Mouse (Mus musculus): ENCODE data around the gene Hist2h3c2. TPM values are rescaled to one million over a fixed set of nuclear protein-coding genes. Genes with fewer than 3 reads are reported as not detected.
A peak's percentile ranks its signal among the peaks of the same experiment; 100 is the strongest.
"Not testable (repeated sequence)": the region's sequence is repeated elsewhere in the genome, so short reads cannot be mapped to it uniquely, and the experiment has no call there.

Gene Hist2h3c2
- 10 to 100 TPM; 79.1 to 93.5 TPM for total RNA-seq (2021)
- long read RNA-seq, experiment 1: 0 reads
- long read RNA-seq, experiment 2: 0 reads

DNA sequence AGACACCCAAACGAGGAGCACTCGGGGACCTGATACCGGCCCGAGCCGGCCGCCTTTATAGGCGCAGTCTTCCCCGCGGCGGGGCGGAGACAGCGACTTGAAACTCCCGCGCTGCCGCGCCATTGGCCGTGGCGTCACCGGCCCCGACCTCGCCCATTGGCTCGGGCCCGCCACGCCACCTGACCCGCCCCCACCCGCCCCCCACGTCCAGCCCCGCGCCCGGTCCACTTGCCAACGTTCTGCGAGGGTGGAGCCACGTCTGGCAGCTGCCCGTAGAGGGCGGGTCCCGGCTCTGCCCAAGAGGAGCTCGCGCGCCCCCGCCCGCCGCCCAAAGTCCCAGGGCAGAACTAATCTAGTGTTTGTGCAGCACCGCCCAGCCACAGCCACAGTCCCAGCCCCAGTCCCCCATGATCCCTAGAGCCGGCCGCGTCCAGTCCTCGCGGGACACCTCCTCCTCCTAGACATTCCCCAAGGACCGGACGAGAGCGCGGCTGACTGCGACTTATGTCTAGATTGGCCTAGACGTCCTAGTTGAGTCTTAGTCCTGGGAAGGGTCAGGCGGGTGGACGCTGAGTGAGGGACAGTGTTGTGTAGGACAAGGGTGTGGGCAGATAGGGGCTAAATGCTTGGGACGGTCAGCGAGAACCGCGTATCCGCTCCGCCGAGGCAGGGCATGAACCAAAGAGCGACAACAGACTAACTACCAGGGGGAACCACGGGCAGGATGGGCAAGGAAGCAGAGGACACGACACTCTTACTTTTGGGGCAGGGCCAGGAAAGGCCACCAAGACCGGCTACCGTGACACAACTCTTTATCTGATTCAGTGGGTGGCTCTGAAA, at the start of gene Hist2h3c2:
TSS of gene Hist2h3c2 (minus strand) at position 174 of the 840 bp plus-strand sequence.
- peak; percentile 27 for DNase-seq

DNA sequence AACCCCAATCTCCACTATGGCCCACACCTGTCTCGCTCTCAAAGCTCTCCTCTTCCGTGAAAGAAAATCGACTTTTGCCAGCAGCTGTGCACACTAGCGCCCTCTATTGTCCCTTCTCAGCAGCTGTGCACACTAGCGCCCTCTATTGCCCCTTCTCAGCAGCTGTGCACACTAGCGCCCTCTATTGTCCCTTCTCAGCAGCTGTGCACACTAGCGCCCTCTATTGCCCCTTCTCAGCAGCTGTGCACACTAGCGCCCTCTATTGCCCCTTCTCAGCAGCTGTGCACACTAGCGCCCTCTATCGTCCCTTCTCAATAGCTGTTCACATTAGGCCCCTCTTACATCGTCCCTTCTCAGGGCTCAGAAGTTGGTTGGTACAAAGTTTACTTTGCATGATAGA, 48.4 kb upstream of the Hist2h3c2 start:
- not testable (repeated sequence) for DNase-seq

DNA sequence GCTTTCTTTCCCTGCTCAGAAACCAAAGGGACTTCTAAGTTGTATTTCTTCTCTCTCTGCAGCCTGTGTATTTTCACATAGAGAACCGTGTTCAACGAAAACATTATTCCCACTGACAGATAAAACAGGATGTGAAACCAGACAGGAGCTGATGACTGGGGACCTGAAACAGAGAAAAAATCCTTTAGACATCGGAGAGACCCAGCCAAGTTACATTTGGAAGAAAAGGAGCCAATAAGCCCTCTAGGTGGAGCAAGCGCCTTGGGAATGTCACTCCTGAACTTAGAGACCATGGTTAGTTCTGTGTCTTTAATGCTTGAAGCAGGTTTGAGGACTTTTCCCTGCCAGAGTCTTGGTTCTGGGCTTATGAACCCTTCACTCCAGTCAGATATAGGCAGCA, 45.5 kb upstream of the Hist2h3c2 start:
- no peak for DNase-seq

DNA sequence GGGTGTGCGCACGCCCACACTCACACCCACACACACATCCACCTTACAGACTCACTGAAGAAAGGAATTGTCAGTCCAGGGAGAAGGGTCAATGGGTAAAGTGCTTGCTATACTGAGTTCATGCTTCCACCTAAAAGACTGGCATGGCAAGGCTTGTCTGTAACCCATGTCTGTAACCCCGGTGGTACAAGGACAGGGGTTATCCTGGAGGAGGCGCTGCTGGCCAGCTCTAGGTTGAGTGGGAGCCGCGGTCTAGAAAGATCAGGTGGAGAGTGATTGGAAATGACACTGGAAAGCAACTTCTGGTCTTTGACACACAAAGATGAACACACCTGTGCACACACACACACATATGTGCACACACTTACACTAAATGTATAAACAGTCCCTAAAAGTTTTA, 41.7 kb upstream of the Hist2h3c2 start:
- DNase-seq: no peak

DNA sequence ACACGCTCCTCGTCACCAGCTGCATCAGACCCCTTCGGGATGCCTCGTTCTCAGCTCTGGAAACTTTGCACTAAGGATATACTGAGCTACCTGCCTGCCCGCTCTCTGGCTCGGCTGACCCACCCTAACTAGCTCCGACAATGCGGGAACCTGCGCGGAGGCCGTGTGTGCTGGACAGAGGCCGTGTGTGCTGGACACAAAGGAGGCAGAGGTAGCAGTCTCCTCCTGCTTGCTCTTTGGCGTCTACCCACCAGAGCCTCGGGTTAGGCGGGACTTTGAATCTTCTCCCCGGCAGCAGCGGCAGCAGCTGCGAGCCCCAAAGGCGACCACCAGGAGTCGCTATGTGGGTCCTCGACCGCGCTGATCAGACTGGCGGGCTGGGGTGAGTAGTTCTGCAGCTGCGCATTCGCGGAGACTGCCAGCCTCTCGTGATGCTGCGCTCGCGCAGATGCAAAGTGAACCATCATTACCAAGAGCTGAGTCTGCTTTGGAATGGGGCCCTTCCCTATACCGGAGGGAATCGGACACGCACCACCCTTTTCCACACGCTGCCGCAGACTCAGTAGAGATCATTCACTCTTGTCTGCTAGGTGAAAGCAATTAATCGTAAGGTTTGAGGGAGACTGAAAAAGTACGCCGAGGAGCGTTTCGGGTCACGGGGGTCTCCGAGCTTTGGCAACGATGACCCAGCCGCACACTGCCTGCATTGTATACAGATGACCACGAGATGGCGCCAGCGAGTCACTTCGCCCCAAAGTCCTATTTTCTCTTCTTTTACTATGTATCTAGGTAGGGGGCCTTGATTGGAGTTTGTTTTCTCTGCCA, 39.1 kb upstream of the Hist2h3c2 start:
- DNase-seq: peak; percentile 93

DNA sequence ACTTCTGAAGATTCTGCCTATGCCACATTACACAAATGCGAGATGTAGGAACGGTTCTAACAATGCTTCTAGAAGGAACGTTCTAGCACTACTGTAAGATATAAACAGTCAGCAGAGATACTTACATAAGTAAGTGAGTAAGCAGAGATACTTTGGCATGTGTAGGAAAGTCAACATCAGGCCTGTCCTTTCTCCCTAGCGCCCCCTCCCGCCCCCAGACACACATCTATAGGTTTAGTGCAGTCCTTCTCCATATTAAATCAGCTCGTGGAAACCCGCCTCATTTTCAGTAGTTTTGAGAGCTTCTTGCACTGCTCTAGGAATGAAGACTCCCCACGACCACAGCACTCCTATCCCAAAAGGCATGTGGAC, 38.5 kb upstream of the Hist2h3c2 start:
- no peak for DNase-seq

DNA sequence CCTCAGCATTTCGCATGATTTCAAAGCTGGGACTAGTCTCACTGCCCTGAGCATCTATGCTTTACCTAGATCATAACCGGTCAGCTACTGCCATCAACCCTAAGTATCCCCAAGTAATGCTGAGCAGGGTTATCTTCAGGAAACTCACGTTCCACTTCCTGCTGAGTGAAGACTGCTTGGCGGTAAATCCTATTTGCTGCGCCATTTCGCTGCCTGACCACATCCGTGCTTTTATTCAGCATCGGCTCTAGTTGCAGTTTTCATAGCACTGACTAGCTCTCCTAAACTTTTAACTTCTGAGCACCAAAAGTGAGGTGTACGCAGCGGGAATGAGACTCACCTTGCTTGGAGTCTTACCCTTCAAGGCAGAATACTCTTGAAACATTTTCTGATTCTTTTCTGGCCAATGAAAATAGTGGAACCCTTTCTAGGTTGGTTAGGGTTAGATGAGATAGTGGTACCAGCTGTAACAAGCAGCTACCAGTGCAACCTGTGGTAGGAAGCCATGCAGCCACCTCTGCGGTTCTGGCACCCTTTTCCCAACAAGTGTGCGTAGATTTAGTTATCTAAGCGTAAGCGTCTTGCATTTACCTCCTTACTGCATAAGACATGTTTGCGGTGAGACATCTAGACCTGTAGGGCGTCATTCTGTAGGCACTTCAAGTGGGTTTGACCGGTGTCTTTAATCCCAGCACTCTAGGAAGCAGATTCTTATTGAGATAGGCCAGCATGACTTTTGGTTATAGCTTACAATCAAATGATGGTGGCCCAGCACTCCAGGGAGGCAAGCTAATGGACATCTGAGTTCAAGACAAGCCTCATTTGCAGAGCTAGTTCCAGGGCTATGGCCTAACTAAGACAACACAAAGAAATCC, 34.9 kb upstream of the Hist2h3c2 start:
- no peak for DNase-seq

DNA sequence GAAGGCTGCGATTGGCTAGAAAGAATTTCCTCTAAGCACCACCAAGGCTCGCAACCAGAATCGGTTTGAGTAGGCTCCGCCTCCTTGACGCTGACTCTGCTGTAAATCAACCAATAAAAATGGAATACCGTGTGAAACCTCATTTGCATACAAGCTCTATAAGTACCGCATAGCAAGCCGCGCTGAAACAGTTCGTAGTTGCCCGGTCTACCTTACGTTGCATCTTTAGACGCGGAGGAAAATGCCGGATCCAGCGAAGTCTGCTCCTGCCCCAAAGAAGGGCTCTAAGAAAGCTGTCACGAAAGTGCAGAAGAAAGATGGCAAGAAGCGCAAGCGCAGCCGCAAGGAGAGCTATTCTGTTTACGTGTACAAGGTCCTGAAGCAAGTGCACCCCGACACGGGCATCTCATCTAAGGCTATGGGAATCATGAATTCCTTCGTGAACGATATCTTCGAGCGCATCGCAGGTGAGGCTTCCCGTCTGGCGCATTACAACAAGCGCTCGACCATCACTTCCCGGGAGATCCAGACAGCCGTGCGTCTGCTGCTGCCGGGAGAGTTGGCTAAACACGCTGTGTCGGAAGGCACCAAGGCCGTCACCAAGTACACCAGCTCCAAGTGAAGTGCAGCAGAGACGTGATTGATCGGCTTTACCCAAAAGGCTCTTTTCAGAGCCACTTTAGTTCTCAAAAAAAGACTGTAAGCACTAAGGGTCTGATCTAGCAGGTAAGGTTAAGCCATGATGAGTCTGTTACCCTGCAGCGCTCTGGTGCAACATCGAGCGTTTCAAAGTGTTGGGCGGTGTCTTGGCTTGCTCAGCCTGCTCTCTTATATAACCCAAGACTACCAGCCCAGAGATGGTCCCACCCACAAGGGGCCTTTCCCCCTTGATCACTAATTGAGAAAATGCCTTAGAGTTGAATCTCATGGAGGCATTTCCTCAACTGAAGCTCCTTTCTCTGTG, 30.9 kb upstream of the Hist2h3c2 start, which contains the start of gene Hist2h2bb:
TSS of gene Hist2h2bb (plus strand) at position 242 of the 964 bp plus-strand sequence.
- peak; percentile 68 for DNase-seq

DNA sequence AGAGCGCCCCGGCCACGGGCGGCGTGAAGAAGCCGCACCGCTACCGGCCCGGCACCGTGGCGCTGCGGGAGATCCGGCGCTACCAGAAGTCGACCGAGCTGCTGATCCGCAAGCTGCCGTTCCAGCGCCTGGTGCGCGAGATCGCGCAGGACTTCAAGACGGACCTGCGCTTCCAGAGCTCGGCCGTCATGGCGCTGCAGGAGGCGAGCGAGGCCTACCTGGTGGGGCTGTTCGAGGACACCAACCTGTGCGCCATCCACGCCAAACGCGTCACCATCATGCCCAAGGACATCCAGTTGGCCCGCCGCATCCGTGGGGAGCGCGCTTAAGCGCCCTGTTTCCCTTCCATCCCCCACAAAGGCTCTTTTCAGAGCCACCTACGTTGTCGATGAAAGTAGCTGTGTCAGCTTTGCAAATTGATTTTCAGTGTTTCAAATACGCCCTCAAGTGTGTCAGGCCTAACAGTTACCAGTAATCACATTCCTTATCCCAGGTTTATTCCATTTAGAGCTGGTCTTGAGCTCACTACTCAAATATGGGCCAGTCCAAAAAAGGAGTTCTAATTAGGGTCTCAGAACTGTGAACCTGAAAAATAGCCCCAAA, 29.9 kb upstream of the Hist2h3c2 start:
- not testable (repeated sequence) for DNase-seq

DNA sequence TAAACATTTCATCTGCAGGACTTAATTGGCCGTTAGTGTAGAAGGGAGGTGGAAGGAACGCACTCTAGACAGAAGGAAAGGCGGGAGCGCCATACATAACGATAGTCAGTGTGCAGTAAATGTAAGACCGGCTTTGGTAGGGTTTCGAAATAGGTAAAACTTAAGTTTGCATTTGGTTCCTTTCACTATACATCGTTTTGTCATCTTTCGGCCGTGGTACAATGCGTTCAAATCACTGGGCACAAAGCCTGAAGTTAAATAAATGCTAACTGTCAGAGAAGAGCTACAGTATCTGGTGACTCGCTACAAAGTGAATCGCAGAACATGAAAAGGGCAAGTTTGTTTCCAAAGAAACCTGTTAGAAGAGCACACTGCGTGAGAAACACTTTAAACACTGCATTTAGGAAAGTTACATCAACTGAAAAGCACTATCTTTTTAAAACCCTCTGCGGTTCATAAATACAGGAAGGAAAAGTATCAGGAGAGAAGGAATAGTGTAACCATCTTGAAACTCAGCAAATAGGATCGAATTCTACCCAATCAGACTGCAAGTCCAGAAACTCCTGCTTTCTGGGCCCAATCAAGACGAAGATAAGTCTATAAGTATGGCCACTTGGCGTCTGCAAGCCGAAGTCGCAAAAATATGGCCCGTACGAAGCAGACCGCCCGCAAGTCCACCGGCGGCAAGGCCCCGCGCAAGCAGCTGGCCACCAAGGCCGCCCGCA, 29.3 kb upstream of the Hist2h3c2 start, which contains the start of gene Hist2h3b:
TSS of gene Hist2h3b (plus strand) at position 604 of the 725 bp plus-strand sequence.
- peak; percentile 66 for DNase-seq

DNA sequence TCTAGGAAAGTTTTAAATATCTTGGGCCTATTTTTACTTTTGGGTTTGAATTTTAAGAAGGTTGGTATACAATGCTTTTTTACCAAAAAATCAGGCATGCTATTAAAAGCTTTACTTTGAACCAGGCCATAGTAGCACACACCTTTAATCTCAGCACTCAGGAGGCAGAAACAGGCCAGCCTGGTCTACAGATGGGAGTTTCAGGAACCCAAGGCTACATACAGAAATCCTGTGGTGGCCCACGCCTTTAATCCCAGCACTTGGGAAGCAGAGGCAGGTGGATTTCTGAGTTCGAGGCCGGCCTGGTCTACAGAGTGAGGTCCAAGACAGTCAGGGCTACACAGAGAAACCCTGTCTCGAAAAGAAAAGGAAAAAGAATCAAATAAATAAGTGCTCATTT, 28.6 kb upstream of the Hist2h3c2 start:
- DNase-seq: no peak

DNA sequence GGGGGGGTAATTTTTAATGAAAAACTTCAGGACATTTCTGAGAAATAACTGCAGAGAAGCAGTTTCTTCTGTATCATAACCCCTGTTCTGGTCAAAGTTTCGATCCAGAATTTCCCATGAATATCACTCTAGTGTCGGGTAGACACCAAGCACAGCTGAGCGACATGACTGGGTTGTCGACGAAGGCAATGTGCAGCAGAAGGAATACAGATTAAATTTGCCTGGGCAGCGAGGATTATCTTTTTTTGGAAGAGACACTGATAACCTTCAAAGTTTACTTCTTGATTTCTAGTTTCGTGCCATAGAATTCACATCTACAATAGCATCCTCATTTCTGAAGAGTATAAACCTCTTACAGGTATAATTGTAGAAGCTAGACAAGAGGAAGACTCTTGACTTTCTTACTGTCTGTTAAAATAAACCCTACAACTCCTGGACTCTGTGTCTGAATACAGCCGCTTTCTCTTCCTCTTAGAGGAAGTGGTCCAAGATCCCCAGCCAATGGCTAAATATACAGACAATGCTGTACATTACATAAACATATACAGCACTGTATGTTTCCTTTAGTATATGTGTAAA, 27.3 kb upstream of the Hist2h3c2 start:
- DNase-seq: no peak

DNA sequence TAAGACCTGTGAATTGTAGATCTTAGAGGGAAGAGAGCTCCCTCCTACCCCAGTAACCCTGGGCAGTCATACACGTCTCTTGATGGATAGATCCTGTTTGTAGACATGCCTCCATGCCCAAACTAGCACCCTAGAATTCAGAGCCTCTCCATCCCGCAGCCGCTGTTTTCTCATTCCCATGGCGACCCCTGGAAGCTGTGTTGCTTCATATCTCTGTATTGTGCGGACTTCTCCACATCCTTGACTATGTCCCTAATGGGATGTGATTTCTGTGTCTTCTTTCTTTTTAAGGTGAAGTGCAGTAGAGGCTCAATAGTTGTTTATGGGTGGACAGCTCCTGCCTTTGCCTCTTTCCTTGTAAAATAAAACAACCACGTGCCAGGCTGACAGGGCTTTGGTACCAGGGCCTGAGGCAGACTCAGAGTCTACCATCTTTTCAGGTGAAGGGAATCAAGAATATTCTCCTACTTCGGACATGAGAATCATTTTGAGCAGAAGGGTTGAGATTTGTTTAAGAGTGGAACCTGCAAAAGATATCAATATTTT, 25.6 kb upstream of the Hist2h3c2 start:
- DNase-seq: no peak

DNA sequence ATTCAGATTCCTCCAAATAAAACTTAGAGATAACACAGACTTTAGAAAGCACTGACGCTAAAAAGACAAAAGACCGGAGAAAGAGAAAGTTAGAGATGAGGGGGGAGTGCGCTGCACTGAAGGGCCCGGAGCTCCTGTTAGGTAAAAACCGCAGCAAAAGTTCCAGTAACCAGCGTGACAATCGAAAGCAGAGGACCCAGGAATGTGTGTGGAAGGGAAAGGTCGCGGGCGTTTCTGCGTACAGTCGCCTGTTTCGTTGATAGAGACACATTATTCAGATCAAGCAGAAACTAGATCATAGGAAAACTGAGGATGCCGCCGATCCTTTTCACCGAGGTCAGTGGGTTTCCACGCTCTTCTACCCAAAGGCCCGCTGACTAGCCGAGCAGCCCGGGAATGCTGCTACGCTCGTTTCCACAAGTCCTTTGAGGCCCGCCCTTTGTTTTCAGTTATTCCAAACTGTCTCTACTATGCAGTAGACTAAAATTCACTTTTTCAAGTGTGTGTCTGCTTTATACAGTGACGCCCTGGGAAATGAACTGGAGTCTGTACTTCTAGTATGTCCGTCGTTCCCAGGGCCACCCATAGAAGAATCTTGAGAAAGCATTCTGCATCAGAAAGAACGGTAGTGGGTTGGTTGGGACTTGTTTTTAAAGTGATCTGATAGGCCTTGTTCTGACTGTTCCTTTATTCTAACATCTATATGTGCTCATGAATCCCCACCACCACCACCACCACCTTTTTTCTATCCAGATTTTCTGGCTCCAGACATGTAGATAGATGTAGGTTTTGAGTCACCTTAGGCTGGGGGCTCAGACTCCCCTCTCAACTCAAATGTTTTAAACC, 24.9 kb upstream of the Hist2h3c2 start:
- peak; percentile 29 for DNase-seq

DNA sequence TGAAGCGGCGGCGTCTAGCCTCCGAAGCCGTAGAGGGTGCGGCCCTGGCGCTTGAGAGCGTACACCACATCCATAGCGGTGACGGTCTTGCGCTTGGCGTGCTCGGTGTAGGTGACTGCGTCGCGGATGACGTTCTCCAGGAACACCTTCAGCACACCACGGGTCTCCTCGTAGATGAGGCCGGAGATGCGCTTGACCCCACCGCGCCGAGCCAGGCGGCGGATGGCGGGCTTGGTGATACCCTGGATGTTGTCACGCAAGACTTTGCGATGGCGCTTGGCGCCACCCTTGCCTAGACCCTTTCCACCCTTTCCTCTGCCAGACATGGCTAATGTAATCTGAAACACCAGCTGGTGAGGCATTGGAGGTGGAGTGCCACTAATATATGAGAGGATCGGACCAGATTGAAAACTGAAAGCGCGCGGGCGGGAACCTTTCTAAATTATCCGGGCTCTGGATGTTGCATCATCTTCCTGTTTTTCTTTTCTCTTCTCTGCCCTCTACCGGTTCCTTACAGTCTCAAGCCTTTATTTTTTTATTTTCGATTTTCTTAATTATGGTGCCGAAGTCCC, 24.1 kb upstream of the Hist2h3c2 start, which contains the start of gene Hist2h4:
TSS of gene Hist2h4 (minus strand) at position 333 of the 572 bp plus-strand sequence.
- peak; percentile 85 for DNase-seq

DNA sequence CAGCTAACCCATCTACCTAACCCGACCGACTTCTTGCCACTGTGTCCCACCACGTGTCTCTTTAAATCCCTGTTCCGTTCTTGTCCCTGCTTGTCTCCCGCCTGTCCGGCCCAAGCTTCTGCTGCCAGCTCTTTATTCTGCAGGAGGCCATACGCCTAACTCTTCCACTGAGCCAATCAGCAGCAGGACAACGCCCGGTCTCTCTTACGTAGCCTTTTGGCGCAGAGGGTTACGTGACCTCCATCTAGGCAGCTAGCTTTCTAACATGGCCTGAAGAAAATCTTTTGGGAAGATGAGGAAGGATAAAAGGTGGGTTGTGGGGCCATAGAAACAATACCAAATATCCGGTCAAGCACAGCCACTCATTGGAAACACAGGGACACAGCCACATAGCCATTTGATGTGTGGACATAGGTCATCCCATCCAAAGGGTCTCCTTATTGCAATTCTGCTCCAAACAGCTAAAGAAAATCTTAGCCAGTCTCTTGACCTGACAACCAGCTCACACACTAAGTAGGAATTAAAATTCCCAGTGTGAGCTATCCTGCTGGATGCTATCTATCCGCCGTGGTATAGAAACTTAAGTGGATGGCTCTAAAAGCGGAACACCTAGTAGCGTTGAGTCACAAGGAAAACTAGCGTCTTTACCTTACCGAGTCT, 23.4 kb upstream of the Hist2h3c2 start:
- peak; percentile 67 for DNase-seq

DNA sequence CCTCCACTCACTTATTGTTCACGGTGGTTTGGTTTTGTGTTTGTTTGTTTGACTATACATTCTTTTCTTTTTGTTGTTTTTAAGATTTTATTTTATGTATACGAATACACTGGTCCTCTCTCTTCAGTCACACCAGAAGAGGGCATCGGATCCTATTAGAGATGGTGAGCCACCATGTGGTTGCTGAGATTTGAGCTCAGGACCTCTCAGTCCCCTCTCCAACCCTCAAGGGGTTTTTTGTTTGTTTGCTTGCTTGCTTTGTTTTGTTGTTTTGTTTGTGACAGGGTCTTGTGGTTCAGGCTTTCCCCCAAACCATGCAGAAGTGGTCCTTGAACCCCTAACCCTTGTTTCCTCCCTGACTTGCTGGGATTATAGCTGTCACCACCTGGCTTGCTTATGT, 22.7 kb upstream of the Hist2h3c2 start:
- DNase-seq: no peak
